Comparison of ENCODE assay signal across 8 mouse cellular contexts in genomic region chr2:105399085-105399891, GRCm38 (mm10). TPM values are rescaled to one million over a fixed set of nuclear protein-coding genes. Genes with fewer than 3 reads are reported as not detected.
A peak's percentile ranks its signal among the peaks of the same experiment; 100 is the strongest.
DNase-seq lines count a peak whose midpoint lies in the region; ATAC-seq and TF ChIP-seq lines count a peak whose summit lies in the region.

Gene Rcn1, minus strand, starts transcription at chr2:105399319.

- no peaks in the 10 kb centered on the region; the same call in 1 of the 2 replicates for H3K36me3 ChIP-seq in liver, embryonic 11.5 days (ENCODE audit: control insufficient read depth, insufficient read depth, low read length)
- peaks cover 5% of the 10 kb centered on the region; the same call in 1 of the 2 replicates for H3K36me3 ChIP-seq in stomach, embryonic 14.5 days (ENCODE audit: control insufficient read depth, insufficient read depth, low read length)

- peak; percentile 86 for ATAC-seq in liver, embryonic 11.5 days (replicated peaks; ENCODE audit: low FRiP score)
- peak; percentile 95 for ATAC-seq in stomach, embryonic 14.5 days (ENCODE audit: insufficient number of reproducible peaks, insufficient read depth, low FRiP score, low read depth)

- no peaks in the 10 kb centered on the region for H3K27me3 ChIP-seq in liver, embryonic 11.5 days (replicated peaks; ENCODE audit: control insufficient read depth, insufficient read depth, low read length)
- H3K27me3 ChIP-seq in stomach, embryonic 14.5 days (ENCODE audit: control insufficient read depth, insufficient read depth, low read length): no peaks in the 10 kb centered on the region

- WGBS in liver, embryonic 11.5 days: 1% methylated on average over 56 of the region's 57 CpGs
- WGBS in stomach, embryonic 14.5 days: 1% methylated on average over 45 of the region's 57 CpGs

- no peaks in the 10 kb centered on the region for H3K9me3 ChIP-seq in liver, embryonic 11.5 days (ENCODE audit: control insufficient read depth, low read length)
- no peaks in the 10 kb centered on the region for H3K9me3 ChIP-seq in stomach, embryonic 14.5 days (ENCODE audit: control insufficient read depth, low read depth, low read length)

- H3K27ac ChIP-seq in bone marrow macrophage, adult 2 months (ENCODE audit: insufficient read depth, low read depth, low read length): peak within 1 kb of the TSS; percentile 45
- H3K27ac ChIP-seq in embryonic fibroblast, embryonic 13.5 days (ENCODE audit: insufficient read depth, low read length): peak within 1 kb of the TSS; percentile 97
- H3K27ac ChIP-seq in liver, embryonic 11.5 days (ENCODE audit: low read depth, low read length): peak within 1 kb of the TSS; percentile 96
- H3K27ac ChIP-seq in stomach, embryonic 14.5 days (ENCODE audit: low read length): peak within 1 kb of the TSS; percentile 97

- peaks cover 7% of the 10 kb centered on the region for H3K4me1 ChIP-seq in bone marrow macrophage, adult 2 months (ENCODE audit: control insufficient read depth, insufficient read depth, low read length)
- peaks cover 3% of the 10 kb centered on the region; the same call in 1 of the 2 replicates for H3K4me1 ChIP-seq in embryonic fibroblast, embryonic 13.5 days (ENCODE audit: control insufficient read depth, insufficient read depth, low read length)
- peaks cover 30% of the 10 kb centered on the region for H3K4me1 ChIP-seq in liver, embryonic 11.5 days (replicated peaks; ENCODE audit: control insufficient read depth, insufficient read depth, low read length)
- H3K4me1 ChIP-seq in stomach, embryonic 14.5 days (ENCODE audit: control insufficient read depth, insufficient read depth, low read length): peaks cover 22% of the 10 kb centered on the region

- TF ChIP-seq CTCF in bone marrow macrophage, adult 2 months (IDR thresholded peaks at IDR 0.05; ENCODE audit: low read depth, low read length): no peak
- no peak for TF ChIP-seq CTCF in embryonic fibroblast, embryonic 13.5 days (IDR thresholded peaks at IDR 0.05; ENCODE audit: borderline replicate concordance, insufficient read depth, low read length)

- TF ChIP-seq POLR2A in bone marrow macrophage, adult 2 months (IDR thresholded peaks at IDR 0.05; ENCODE audit: borderline replicate concordance, low read depth, low read length): no peak
- TF ChIP-seq POLR2A in embryonic fibroblast, embryonic 13.5 days (IDR thresholded peaks at IDR 0.05; ENCODE audit: low read depth, low read length): peak; percentile 88

- peak within 1 kb of the TSS; percentile 84 for H3K4me2 ChIP-seq in liver, embryonic 11.5 days
- H3K4me2 ChIP-seq in stomach, embryonic 14.5 days (replicated peaks; ENCODE audit: low read depth, low read length): peak within 1 kb of the TSS; percentile 70

- peak within 1 kb of the TSS; percentile 98 for H3K9ac ChIP-seq in liver, embryonic 11.5 days (ENCODE audit: low read depth, low read length)
- peak within 1 kb of the TSS; percentile 96 for H3K9ac ChIP-seq in stomach, embryonic 14.5 days (replicated peaks; ENCODE audit: low read depth, low read length)

- peak within 1 kb of the TSS; percentile 92 for H3K4me3 ChIP-seq in bone marrow macrophage, adult 2 months (ENCODE audit: insufficient read depth, low read length)
- peak within 1 kb of the TSS; percentile 88 for H3K4me3 ChIP-seq in embryonic fibroblast, embryonic 13.5 days (ENCODE audit: insufficient read depth, low read length)
- peak within 1 kb of the TSS; percentile 93 for H3K4me3 ChIP-seq in liver, embryonic 11.5 days (ENCODE audit: low read depth, low read length)
- peak within 1 kb of the TSS; percentile 84 for H3K4me3 ChIP-seq in stomach, embryonic 14.5 days (ENCODE audit: low read depth, low read length)

- peak; percentile 60 to 61 for DNase-seq in B cell, adult 2 months
- DNase-seq in heart, adult 9 months (ENCODE audit: low spot score in 2 of 2): peak; percentile 82
- peak; percentile 81 for DNase-seq in kidney, adult 9 months
- DNase-seq in liver, embryonic 11.5 days (ENCODE audit: low spot score): peak; percentile 88
- peak; percentile 72 for DNase-seq in naive thymus-derived CD4-positive, alpha-beta T cell, adult 2 months (ENCODE audit: low read depth)

RNA-seq across cellular contexts. Expression of gene Rcn1, which starts in this region (rescaled TPM):
- 0.41 and 1.3 TPM in 2 replicates for polyA plus RNA-seq in bone marrow macrophage, adult 2 months (2012; ENCODE audit: insufficient read depth, insufficient read length, missing spikeins)
- 262 and 290 TPM in 2 replicates for polyA plus RNA-seq in embryonic fibroblast, embryonic 13.5 days (2011; ENCODE audit: insufficient read length, low read depth, missing spikeins)
- polyA plus RNA-seq in liver, embryonic 11.5 days (2014; fragmentation: Nextera tagmentation; extraction: Ambion mirVana): 76.1 and 79.6 TPM in 2 replicates
- 76.2 and 95.2 TPM in 2 replicates for polyA plus RNA-seq in stomach, embryonic 14.5 days (2014; fragmentation: Nextera tagmentation; extraction: Ambion mirVana)

Comparison
In these comparisons a context has a peak if more than half of its experiments do, and no peak if none do; other contexts are left out.
1. Peak in every context shown above with its lines: DNase-seq, ATAC-seq, H3K4me3 ChIP-seq and H3K27ac ChIP-seq.
2. RNA of gene Rcn1 (polyA plus RNA-seq): 262 to 290 TPM in embryonic fibroblast, embryonic 13.5 days, 76.1 to 79.6 TPM in liver, embryonic 11.5 days and 76.2 to 95.2 TPM in stomach, embryonic 14.5 days; 0.41 to 1.3 TPM in bone marrow macrophage, adult 2 months; every median in the first group is over 10 times any median in the second.
3. H3K27ac ChIP-seq: peak in every context shown above with its lines; median percentile 97 in embryonic fibroblast, embryonic 13.5 days; 97 in stomach, embryonic 14.5 days; 96 in liver, embryonic 11.5 days; 45 in bone marrow macrophage, adult 2 months.